Mouse (Mus musculus) midbrain, embryonic 14.5 days (tissue): ENCODE results near the gene Zfp791. TPM values are rescaled to one million over a fixed set of nuclear protein-coding genes. Genes with fewer than 3 reads are reported as not detected.

Source experiments
- ATAC-seq: fragments of 200-750 bp; cut with Nextera tagmentation; 2 replicates; pipeline ENCODE4 v1.8.0; 2017; ENCODE audit warnings: moderate number of reproducible peaks, moderate library complexity; ENCODE audit not compliant: low FRiP score, low TSS enrichment
- DNase-seq: peaks from one replicate; pipeline ENCODE4 v3.0.0-alpha.2; 2015
- H3K27ac ChIP-seq: fragments of 300-500 bp; sonication (generic); replicated peaks from 2 replicates; pipeline ENCODE4 v1.5.1; 2014; ENCODE audit warnings: mild to moderate bottlenecking, low read depth, low read length, moderate library complexity
- H3K27me3 ChIP-seq: fragments of 300-500 bp; sonication (generic); 2 replicates; pipeline ENCODE4 v1.6.1; 2014; ENCODE audit warnings: low read length, control low read depth, mixed read lengths; ENCODE audit not compliant: control insufficient read depth, insufficient read depth
- H3K36me3 ChIP-seq: fragments of 300-500 bp; sonication (generic); 2 replicates; pipeline ENCODE4 v1.6.1; 2014; ENCODE audit warnings: low read length, control low read depth; ENCODE audit not compliant: control insufficient read depth, insufficient read depth
- H3K4me1 ChIP-seq: fragments of 300-500 bp; sonication (generic); 2 replicates; pipeline ENCODE4 v1.6.1; 2014; ENCODE audit warnings: mild to moderate bottlenecking, antibody characterized with exemption, low read length, control low read depth; ENCODE audit not compliant: control insufficient read depth, insufficient read depth
- H3K4me2 ChIP-seq: fragments of 300-500 bp; sonication (generic); 2 replicates; pipeline ENCODE4 v1.6.1; 2014; ENCODE audit warnings: mild to moderate bottlenecking, low read length, moderate library complexity
- H3K4me3 ChIP-seq: fragments of 300-500 bp; sonication (generic); replicated peaks from 2 replicates; pipeline ENCODE4 v1.5.1; 2014; ENCODE audit warnings: low read depth, low read length
- H3K9ac ChIP-seq: fragments of 300-500 bp; sonication (generic); replicated peaks from 2 replicates; pipeline ENCODE4 v1.6.1; 2014; ENCODE audit warnings: mild to moderate bottlenecking, low read length, moderate library complexity
- H3K9me3 ChIP-seq: fragments of 300-500 bp; sonication (generic); 2 replicates; pipeline ENCODE4 v1.6.1; 2016; ENCODE audit warnings: low read length, control low read depth, mixed read lengths; ENCODE audit not compliant: control insufficient read depth
- WGBS: fragments of 180-500 bp; shearing (Covaris S2); extraction: QIAGEN DNeasy Blood & Tissue Kit; methylation state at CpG from one replicate; pipeline ENCODE4 v1.1.7; 2014; 5-methylcytosine and 5-hydroxymethylcytosine counted together
- polyA plus RNA-seq: library from polyadenylated mRNA; unstranded; fragments of >200 nt; fragmentation: Nextera tagmentation; extraction: Ambion mirVana; gene quantifications from 2 replicates; pipeline ENCODE4 v1.2.1, GENCODE M21; 2014

Gene Zfp791
- polyA plus RNA-seq, 1 experiment from 2014 or later = 3.0 TPM

DNA sequence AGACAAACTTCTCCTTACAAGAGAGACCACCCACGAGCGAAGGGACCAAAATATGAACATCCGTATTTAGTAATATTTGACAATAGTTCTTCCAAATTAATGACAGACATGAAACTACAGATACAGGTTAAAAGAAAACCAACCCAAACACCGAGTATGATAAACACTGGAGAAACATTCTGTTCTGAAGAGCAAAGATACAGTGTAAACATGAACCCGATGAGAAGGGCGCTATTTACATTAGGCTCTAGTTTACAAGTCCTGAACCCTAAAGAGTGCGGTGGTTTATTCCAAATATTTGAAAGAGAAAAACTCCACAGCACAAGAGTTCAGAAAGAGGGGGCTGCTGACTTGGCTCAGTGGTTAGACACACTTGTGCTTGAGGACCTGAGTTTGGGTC is 5.9 kb downstream of the Zfp791 start:
- H3K9me3 ChIP-seq = no peaks in the 10 kb centered on the region
- H3K4me1 ChIP-seq = no peaks in the 10 kb centered on the region
- no peak for DNase-seq
- no peak overlapping the region for H3K4me3 ChIP-seq
- H3K36me3 ChIP-seq = no peaks in the 10 kb centered on the region
- ATAC-seq = no peak
- H3K9ac ChIP-seq = no peak overlapping the region
- no peak overlapping the region for H3K27ac ChIP-seq
- H3K4me2 ChIP-seq = no peak overlapping the region
- 93% methylated on average over 7 of the region's 7 CpGs for WGBS
- H3K27me3 ChIP-seq = no peaks in the 10 kb centered on the region

GRCm38 (mm10) chr8:85115501-85115900 is 7.4 kb downstream of the Zfp791 start:
- Histone ChIP-seq H3K4me2 (no peak overlapping the region), H3K9me3 (no peaks in the 10 kb centered on the region), H3K4me3 (no peak overlapping the region), H3K36me3 (peaks cover 14% of the 10 kb centered on the region), H3K4me1 (no peaks in the 10 kb centered on the region), H3K27ac (no peak overlapping the region), H3K9ac (no peak overlapping the region), H3K27me3 (no peaks in the 10 kb centered on the region)
- DNase-seq (no peak), ATAC-seq (no peak)
- WGBS = 75% methylated on average over 4 of the region's 4 CpGs

DNA sequence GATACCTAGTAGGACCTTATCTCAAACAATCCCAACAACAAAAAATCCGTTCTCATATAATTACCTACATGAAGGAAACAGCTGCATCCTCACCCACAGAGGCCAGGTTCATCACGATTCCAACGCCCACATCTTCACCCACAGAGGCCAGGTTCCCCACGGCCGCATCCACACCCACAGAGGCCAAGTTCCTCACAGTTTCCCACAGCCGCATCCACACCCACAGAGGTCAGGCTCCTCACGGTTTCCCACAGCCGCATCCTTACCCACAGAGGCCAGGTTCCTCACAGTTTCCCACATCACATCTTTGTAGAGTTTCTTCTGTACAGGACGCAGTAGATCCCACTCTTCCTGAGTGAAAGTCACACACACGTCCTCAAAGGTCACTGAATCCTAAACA is 9.7 kb downstream of the Zfp791 start:
- DNase-seq (no peak), ATAC-seq (no peak)
- Histone ChIP-seq H3K9ac (no peak overlapping the region), H3K4me3 (no peak overlapping the region), H3K4me2 (no peak overlapping the region), H3K9me3 (no peaks in the 10 kb centered on the region), H3K4me1 (no peaks in the 10 kb centered on the region), H3K27ac (no peak overlapping the region), H3K27me3 (no peaks in the 10 kb centered on the region), H3K36me3 (peaks cover 25% of the 10 kb centered on the region)
- WGBS = 95% methylated on average over 10 of the region's 10 CpGs

DNA sequence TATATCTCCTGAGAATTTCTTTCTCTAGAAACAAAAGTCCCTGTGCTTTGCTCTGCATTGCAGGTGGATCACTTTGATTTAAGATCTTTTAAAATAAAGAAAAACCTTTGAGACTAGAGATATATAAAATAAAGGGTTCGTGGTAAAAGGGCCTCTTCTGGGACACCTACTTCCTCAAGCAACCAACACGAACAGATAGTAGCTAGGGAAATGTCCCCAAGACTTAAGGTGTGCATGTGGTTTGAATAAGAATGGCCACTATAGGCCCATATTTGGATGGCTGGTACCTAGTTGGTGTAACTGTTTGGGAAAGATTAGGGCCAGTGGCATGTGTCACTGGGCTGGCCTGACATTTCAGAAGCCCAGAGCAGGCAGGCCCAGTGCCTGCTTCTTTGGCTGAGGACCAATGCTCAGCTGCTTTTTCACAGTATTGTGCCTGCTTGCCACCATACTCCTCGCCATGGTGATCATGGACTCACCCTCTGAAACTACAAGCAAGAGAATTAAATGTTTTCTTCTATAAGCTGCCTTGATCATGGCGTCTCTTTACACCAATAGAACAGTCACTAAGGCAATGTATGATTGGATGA is 22.7 kb downstream of the Zfp791 start:
- peaks cover 31% of the 10 kb centered on the region for H3K36me3 ChIP-seq
- DNase-seq (no peak), ATAC-seq (no peak)
- H3K4me3 ChIP-seq = no peak overlapping the region
- no peaks in the 10 kb centered on the region for H3K4me1 ChIP-seq
- WGBS = 88% methylated on average over 4 of the region's 4 CpGs
- no peaks in the 10 kb centered on the region for H3K9me3 ChIP-seq
- H3K27me3 ChIP-seq = no peaks in the 10 kb centered on the region
- H3K9ac ChIP-seq = no peak overlapping the region
- no peak overlapping the region for H3K27ac ChIP-seq
- H3K4me2 ChIP-seq = no peak overlapping the region

DNA sequence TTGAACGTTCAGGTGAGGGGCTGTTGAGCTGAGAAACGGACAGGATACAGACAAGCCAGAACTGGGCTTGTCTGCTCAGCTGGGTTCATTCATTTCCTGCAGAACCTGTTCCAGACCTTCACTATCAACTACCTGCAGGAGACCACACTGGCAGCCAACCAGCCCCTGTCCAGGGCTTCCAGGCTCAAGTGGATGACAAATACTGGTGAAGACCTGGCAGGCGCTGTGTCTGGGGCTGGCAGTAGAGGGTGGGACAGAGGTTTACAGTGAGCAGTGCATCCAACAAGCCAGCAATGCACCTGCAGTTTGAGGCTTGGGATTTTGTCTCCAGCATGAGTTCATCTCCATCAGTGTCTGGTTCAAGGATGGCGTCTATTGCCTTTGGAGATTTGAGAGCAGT is 26.0 kb downstream of the Zfp791 start:
- Histone ChIP-seq H3K4me3 (no peak overlapping the region), H3K27ac (no peak overlapping the region), H3K9ac (no peak overlapping the region), H3K36me3 (peaks cover 48% of the 10 kb centered on the region), H3K4me1 (no peaks in the 10 kb centered on the region), H3K27me3 (no peaks in the 10 kb centered on the region), H3K4me2 (no peak overlapping the region), H3K9me3 (no peaks in the 10 kb centered on the region)
- WGBS = 96% methylated on average over 4 of the region's 4 CpGs
- ATAC-seq (no peak), DNase-seq (no peak)

GRCm38 (mm10) chr8:85096196-85096595 is 26.7 kb downstream of the Zfp791 start:
- no peaks in the 10 kb centered on the region for H3K4me1 ChIP-seq
- ATAC-seq (no peak), DNase-seq (no peak)
- H3K9ac ChIP-seq = no peak overlapping the region
- 95% methylated on average over 16 of the region's 16 CpGs for WGBS
- H3K9me3 ChIP-seq = no peaks in the 10 kb centered on the region
- no peak overlapping the region for H3K4me2 ChIP-seq
- no peak overlapping the region for H3K4me3 ChIP-seq
- no peak overlapping the region for H3K27ac ChIP-seq
- peaks cover 50% of the 10 kb centered on the region for H3K36me3 ChIP-seq
- H3K27me3 ChIP-seq = no peaks in the 10 kb centered on the region

GRCm38 (mm10) chr8:85095566-85095965 is 27.3 kb downstream of the Zfp791 start:
- Histone ChIP-seq H3K9me3 (no peaks in the 10 kb centered on the region), H3K4me3 (no peak overlapping the region), H3K4me1 (no peaks in the 10 kb centered on the region), H3K4me2 (no peak overlapping the region), H3K9ac (no peak overlapping the region), H3K27ac (no peak overlapping the region), H3K27me3 (no peaks in the 10 kb centered on the region), H3K36me3 (peaks cover 56% of the 10 kb centered on the region)
- 95% methylated on average over 7 of the region's 7 CpGs for WGBS
- DNase-seq (no peak), ATAC-seq (no peak)

- no peak for ATAC-seq
- no peak overlapping the region for H3K27ac ChIP-seq
- H3K4me2 ChIP-seq = no peak overlapping the region
- no peak for DNase-seq
- H3K4me1 ChIP-seq = no peaks in the 10 kb centered on the region
- H3K9me3 ChIP-seq = no peaks in the 10 kb centered on the region
- H3K27me3 ChIP-seq = no peaks in the 10 kb centered on the region
- peaks cover 56% of the 10 kb centered on the region for H3K36me3 ChIP-seq
- H3K4me3 ChIP-seq = no peak overlapping the region
- 95% methylated on average over 13 of the region's 13 CpGs for WGBS
- H3K9ac ChIP-seq = no peak overlapping the region
These were observed 27.8 kb downstream of the Zfp791 start for GRCm38 (mm10) chr8:85095051-85095450.

GRCm38 (mm10) chr8:85091526-85092090 is 31.3 kb downstream of the Zfp791 start:
- ATAC-seq (no peak), DNase-seq (no peak)
- WGBS = 31% methylated on average over 21 of the region's 21 CpGs
- no peak overlapping the region for H3K9ac ChIP-seq
- H3K27ac ChIP-seq = no peak overlapping the region
- H3K4me1 ChIP-seq = no peaks in the 10 kb centered on the region
- H3K36me3 ChIP-seq = peaks cover 43% of the 10 kb centered on the region
- no peaks in the 10 kb centered on the region for H3K27me3 ChIP-seq
- H3K4me3 ChIP-seq = no peak overlapping the region
- no peaks in the 10 kb centered on the region for H3K9me3 ChIP-seq
- H3K4me2 ChIP-seq = no peak overlapping the region
